Mouse (Mus musculus): ENCODE measurements at regions not wholly inside any gene's neighbourhood (a gene's known extent, or its start where the extent isn't known, plus 50 kb on each side); places are given as distances from the start of the nearest gene placed in this dataset.

DNA sequence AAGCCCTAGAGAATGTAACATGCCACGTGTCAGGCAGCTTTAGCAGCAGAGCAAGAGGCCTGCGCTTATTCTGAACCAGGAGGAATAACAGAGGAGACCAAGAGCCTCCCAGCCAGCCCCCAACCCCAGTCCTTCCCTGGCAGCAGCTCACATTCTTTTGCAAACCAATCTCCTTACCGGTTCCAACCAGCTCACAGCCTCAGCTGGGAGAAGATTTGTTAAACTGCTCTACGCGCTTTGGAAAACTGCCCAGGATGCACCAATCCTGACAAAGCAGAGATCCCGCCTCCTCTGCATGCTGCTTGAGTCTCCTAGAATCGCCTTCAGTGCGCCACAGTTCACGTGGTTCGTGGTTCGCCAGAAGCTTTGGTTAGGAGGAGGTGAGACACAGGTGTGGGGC is 51.8 kb downstream of the Gm9376 start:
- peak in 1 of 2 experiments; percentile 11 for DNase-seq (ENCODE audit: extremely low spot score in 1 of 2, low spot score in 1 of 2)

DNA sequence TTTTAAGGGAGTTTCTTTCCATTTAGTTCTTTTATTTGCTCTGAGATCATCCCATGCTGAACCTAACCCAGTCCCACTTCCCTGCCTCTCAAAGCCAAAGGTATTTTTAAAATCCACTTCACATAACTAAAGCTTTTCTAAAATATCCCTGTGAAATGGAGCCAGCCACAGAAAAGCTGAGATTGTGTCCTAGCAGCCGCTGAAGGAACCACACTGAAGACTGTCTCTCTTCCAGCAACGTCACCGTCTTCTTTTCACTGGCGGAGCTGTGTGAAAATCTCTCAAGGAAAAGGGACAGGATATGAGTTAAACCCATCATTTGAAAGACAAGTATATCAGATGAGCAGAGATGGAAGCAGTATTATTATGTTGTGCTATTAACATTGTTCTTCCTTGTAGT is 53.3 kb downstream of the Gm9376 start:
- DNase-seq (ENCODE audit: extremely low spot score in 1 of 2, low spot score in 1 of 2): no peak

DNA sequence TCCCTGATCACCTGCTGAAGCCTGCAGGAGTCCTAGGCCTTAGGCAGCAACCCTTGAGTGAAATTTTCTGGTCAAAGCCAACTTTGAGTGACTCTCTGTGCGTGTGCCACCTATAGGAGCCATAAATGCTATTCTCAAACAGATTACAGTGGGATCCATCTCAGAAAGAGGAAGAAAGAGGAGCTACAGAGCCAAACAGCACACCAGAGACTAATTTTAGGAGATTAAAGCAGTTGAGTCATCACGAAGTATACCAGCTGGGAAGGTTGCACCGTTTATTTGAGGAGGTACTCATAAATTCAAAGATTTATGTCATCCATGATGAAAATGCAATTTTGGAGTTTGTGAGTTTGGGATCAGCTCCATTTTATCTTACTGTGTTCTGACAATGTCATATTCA is 54.3 kb downstream of the Gm9376 start:
- DNase-seq (ENCODE audit: extremely low spot score in 1 of 2, low spot score in 1 of 2): no peak

DNA sequence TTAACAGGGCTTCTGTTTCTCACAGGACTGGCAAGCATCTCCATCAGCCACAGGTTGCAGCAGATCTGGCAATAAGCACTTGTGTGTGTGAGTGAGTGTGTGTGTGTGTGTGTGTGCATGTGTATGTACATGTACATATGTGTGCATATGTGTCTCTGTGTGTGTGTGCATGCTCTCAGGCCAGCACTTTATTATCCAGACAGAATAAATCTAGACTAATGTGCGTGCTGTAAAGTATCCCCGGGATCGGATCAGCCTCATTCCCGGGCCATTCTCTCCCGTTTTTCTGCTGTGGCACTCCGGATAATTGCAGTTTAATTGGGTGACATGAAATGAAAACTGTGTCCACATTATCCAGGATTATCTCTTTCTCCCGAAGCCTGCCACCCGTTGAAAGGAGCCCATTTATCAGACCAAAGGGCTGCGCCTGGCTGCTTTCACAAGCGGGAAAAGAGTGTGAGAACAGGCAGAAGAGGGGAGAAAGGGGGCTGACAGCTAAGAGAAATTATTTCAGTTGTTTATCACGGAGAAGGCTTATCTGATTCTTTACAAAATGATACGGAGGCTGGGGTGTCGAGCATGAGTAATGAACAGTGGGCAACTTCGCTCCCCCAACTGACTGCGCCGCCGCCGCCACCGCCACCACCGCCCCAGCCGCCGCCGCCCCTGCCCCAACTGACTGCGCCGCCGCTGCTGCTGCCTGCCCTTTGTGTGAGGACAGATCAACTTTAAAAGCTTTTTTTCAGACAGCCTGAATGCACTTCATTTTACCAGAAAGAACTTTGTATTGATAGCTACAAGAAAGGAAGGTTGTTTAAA is 55.5 kb downstream of the Gm9376 start:
- no peak for DNase-seq (ENCODE audit: extremely low spot score in 1 of 2, low spot score in 1 of 2)

DNA sequence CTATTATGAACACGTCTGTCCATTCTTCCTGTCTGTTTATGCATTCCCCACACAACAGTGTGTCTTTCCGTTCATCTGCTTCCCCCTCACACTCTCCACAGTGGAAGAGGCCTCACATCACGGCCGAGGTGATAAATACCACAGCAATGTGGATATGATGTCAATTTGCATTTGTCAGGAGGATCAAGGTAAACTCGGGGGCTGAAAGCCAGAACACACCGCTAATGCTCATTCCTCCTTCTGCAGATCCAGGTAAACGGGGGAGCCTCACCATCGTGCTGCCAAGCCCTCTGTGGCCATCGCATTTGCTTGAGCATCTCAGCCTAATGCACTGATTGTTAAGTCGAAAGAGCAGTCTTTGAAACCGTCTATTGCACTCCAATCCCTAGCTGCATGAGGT is 56.1 kb downstream of the Gm9376 start:
- DNase-seq (ENCODE audit: extremely low spot score in 1 of 2, low spot score in 1 of 2): no peak

DNA sequence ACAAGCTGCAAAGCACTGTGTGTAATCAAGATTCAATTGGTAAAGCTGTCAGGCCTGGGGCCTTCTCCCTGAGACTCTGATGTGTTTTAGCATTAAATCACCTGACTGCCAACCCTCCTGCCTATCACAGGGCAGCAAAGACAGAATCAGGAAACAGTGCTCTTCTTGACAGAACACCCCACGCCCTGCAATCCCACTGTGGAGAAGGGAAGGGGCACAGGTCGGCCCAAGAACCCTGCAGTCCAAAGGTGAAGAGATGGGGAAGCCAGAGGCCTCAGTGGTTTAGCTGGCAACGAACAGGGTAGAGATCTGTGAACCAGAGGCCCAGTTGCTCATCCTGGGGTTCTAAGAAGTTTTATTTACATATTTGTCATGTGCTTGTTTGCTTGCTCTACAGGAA is 71.3 kb downstream of the Gm9376 start:
- no peak for DNase-seq (ENCODE audit: extremely low spot score in 1 of 2, low spot score in 1 of 2)

DNA sequence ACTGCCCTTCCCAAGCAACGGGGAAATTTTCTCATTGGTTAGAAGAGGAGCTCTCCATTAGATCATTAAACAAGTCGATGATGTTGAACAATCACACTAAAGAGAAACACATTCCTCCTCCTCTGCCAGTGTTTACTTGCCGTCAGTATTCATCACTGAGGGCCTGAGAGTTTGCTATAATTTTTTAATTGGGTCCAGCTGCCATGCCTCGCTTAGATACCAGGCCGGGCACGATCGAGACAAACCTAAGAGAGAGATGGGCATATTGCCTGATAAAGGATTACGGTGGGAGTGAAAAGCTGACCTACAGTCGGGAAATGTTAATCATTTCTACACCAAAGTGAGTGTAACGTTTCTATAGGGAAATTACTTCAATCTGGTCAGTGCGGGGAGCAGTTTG is 96.2 kb downstream of the Gm9376 start:
- no peak for DNase-seq (ENCODE audit: extremely low spot score in 1 of 2, low spot score in 1 of 2)

DNA sequence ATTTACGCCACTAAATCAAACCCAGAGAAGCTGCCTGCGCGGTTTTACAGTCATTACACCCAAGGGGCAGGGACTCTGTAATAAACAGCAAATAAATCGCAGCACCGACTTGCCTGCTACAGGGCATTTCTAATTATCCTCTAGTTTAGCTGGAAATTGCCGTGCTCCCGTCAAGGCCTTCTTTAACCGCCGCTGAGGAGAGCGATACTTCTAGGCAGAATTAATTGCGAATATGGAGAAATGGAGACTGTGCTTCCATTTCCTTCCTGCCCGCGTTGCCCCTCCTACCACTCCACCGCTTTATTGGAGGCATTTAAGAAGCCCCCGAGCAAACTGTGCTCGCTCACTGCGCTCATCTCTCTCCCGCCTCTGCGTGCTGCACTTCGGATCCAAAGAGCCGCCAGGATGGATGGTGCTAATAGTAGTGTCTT is 96.6 kb downstream of the Gm9376 start:
- DNase-seq (ENCODE audit: extremely low spot score in 1 of 2, low spot score in 1 of 2): no peak

DNA sequence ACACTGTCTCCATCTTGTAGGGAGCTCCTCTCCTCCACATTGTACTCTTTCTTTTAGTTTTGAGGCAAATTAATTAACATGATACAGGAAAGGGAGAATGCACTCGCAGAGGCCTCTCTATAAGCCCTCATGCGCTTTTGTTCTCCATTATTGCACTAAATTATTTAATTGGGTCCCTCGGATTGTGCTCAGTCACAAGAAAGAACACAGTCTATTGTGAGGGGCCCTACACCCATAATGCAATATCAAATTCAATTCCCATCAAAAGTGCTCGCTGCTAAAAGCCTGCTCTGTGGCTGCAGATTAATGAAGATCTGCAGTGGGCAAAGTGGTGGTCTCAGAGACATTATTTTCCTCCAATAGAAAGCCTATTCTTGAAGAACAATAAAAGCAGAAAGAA is 99.8 kb downstream of the Gm9376 start:
- DNase-seq (ENCODE audit: extremely low spot score in 1 of 2, low spot score in 1 of 2): no peak

DNA sequence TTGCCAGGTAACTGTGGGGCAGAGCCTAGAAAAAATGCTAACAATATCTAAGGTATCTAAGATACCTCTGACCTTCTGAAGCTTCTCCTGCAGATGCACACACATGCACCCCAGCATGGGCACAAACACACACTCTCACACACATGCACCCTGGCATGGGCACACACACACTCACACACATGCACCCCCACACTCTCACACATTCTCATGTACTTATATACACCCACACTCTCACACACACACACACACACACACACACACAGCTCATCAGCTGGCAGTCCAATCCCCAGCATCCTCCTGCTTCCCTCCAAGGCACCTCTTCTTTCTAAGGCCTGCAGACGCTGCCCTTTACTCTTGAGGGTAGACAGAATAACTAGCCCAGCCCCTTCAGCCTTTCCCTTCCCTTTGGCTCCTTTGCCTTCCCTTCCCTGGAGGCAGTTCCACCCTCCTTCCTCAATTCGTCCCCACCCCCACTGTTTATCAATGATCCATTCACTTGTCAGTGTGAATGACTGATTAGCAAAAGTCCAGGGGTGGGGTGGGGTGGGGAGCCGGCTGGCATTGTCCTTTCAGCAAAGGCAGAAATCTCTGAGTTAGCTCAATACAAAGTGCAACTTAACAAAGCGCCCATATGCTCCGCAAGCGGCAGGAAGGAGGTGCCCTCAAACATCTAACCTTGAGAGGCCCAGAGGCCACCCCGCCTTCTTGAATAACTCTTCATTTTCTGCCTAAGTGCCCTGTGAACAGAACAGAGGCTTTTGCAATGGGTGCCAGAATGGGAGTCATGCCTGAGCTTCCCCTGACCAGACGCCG is 102.1 kb downstream of the Gm9376 start:
- no peak for DNase-seq (ENCODE audit: extremely low spot score in 1 of 2, low spot score in 1 of 2)

DNA sequence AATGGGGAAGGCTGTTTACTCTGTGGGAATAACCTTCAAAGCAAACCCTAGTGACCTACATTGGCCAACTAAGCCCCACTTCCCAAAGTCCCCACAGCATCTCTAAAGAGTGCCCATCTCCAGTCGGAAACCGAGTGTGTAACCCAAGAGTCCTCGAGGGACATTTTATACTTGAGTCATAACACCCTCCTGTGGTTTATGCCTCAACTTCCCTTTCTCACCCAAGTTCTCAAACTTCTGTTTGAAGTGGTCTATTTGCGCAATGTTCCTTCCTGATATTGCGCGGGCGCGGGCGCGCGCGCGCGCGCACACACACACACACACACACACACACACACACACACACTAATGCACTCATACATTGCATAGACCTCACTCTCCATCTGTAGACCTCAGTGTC is 104.6 kb downstream of the Gm9376 start:
- no peak for DNase-seq (ENCODE audit: extremely low spot score in 1 of 2, low spot score in 1 of 2)

DNA sequence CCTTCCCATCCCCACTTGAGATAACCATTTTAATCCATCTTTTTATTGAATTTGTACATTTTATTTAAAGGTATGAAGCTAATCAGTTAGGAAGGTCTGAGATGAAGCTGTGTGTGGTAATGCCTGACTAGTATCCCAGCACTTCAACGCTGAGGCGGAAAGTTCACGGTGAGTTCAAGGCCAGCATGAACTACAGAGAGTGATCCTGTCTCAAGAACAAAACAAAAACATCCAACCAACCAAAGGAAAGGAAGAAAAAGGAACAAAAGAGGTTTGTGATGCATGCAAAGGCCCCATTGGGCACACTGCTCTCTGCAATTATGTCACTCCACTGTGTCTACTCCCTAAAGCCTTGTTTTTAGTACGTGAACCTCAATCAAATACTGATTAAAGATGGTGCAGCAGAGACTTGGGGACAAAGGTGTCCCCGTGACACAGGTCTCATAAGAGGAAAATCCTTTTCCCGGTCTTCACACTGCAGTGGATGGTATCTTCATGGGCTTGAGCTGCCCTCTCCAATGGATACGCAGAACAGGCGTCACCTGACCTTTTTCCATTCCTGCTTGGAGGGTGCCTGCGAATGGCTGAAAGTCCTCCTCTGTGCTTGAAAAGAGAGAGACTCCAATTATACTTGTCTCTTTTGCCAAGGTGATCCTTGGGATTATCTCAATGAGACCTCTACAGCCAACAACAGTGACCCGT is 108.2 kb downstream of the Gm9376 start:
- DNase-seq (ENCODE audit: extremely low spot score in 1 of 2, low spot score in 1 of 2): no peak

DNA sequence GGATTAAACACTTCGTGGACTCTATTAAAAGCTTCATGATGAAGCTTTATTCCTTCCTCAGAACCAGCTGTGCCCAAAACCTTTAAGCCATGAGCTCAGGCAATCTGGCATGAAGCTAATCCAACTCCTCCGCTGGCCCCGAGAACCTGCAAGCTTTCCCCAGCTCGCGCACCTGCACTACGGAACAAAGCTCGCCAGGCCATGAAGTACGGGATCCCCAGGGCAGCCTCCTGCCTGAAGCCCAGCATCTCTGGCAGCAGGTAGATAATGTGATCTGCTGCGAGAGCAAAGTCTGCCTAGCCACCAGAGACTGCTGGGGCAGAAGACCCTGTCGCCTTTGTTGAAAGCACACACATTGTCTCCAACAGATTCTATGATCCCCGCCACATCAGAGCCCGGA is 108.9 kb downstream of the Gm9376 start:
- no peak for DNase-seq (ENCODE audit: extremely low spot score in 1 of 2, low spot score in 1 of 2)

DNA sequence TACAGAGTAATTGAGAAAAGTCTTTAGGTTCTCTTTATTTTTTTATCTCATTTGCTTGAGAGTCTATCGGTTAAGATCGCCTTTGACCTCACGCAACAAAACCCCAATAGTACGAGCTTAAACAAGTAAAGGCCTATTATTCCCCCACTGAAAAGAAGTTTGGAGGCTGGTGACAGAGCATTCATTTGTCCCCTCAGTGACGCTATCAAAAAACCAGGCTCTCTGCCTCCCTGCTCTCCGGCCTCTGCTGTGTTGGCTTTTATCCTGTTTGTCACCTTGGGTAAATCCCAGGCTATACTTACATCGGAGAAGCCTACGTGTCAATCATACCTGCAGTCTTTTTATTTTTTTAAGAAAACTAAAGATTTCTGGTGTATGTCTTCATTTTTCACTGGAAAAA is 112.9 kb downstream of the Gm9376 start:
- no peak for DNase-seq (ENCODE audit: extremely low spot score in 1 of 2, low spot score in 1 of 2)

DNA sequence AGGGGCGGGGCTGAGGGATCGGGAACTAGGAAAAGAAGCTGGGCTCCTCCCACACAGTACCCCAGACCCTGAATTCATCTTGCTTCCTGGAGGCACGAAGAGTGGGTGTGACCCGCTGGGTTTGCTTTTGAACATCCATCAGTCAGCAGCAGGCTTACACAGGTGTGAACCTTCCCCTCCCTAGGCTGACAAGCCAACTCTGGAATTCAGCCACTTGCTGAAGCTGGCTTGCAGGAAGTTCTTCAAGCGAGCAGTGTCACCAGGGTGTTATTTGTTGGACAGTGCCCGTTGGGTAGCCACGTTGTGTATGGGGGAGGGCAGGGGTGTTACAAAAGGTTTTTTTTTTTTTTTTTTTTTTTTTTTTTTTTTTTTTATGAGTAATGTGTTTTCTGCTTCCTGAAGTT is 118.8 kb downstream of the Gm9376 start:
- no peak for DNase-seq (ENCODE audit: extremely low spot score in 1 of 2, low spot score in 1 of 2)

DNA sequence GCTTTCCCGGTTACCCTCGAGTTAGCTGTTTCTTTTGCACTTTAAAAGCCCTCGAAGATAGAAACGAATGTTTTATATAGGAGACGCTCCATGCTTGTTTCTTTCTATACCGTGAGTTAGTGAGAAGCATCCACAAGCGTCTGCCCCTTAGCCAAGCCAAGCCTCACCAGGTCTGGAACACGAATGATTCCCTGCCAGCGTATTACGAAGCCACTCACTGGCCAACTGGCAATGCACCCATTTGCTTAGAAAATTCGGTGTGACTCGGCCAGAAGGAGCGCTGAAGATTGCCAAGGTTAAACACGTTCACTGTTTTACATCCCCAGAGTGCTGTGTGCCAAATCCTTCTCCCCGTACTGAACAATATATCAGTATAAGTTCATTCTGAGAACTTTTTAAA is 121.3 kb downstream of the Gm9376 start:
- DNase-seq (ENCODE audit: extremely low spot score in 1 of 2, low spot score in 1 of 2): no peak

DNA sequence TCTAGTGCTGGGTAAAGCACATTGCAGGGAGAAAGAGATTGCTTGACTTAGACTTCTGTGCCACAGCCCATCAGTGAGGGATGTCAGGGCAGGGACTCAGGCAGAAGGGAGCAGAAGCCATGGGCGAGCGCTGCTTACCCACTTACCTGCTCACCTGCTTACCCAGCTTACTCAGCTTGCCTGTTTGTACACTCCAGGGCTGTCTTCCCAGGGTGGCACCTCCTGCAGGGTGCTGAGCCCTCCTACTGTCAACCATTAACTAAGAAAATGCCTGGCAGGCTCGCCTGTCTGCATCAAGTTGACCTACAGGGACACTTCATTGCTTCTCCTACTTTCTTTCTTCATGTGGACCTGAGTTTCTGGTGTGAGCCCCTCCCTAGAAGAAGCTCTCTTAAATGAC is 124.0 kb downstream of the Gm9376 start:
- DNase-seq (ENCODE audit: extremely low spot score in 1 of 2, low spot score in 1 of 2): no peak

DNA sequence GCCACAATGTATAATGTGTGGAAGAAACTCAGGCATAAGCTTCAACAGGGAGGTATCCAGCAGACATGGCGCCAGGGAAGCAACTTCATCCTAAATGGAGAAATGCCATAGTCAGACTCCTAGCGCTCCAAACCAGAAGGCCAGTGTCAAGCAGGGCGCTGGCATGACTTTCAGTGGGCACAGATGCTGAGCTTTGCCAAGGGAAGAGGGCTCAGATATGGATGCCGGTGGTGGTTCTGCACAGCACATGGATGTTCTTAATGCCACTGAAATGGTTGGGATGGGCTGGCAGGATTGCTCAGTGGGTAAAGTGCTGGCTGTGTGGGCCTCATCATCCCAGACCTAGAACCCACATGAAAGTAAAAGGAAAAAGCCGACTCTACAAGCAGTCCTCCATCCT is 124.8 kb downstream of the Gm9376 start:
- no peak for DNase-seq (ENCODE audit: extremely low spot score in 1 of 2, low spot score in 1 of 2)

DNA sequence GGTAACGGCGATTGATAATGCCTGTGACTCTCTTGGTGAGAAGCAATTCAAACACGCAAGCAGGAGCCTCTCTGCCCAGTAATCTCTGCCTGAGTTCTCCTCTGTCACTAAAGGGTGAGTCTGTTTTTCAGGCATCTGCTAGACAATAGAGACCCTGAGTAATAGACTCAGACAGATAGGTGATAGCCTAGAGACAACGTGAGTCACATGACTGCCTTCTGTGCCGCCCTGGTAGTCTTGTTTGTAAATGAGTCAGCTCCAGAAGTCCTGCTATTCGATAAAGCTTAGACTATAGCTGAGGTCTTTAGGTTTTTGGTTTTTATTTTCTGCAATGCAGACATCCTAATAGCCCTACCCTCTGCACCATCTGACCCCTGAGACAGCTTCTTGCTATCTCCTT is 126.9 kb downstream of the Gm9376 start:
- no peak for DNase-seq (ENCODE audit: extremely low spot score in 1 of 2, low spot score in 1 of 2)

DNA sequence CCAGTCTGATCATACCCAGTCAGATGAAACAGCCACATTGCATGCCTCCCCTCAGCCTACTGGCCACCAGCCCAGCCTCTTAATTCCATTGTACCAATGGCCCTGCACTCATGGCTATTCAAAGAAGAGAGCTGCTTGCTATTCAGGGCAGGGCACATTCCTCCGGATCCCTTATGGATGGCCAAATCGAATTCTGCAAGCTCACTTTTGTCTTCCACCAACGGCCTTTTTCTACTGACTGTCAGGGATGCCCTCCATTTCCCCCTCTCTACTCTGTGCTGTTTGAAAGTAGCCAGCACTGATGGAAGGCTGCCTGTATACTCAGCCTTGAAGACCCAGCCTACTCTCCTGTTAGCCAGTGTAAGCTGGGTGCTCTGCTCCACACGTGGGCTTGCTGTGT is 147.5 kb downstream of the Gm9376 start:
- no peak for DNase-seq (ENCODE audit: extremely low spot score in 1 of 2, low spot score in 1 of 2)

DNA sequence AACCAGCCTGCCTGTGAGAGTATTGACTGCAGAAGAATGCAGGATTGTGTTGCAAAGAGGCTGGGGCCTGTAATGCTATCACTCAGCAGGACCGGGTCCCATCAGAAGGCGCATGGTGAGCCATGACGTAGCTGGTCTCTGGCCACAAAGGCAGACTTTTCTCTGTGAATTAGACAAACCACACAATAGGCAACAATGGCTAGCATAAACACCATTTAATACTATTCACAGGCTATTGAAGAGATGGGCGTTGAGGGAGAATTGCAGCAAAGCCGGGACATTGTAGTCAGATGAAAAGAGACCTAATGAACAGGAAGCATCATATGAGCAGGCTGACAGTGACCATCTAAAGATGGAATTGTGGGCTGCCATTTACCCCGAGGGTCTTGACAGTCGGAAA is 149.4 kb downstream of the Gm9376 start:
- no peak for DNase-seq (ENCODE audit: extremely low spot score in 1 of 2, low spot score in 1 of 2)
